Mouse (Mus musculus): ENCODE measurements around the gene Sowahc. TPM values are rescaled to one million over a fixed set of nuclear protein-coding genes. Genes with fewer than 3 reads are reported as not detected.

Gene Sowahc
- total RNA-seq (2014; fragmentation: Nextera tagmentation) (1.5 and 1.8 TPM in 2 replicates), total RNA-seq (2017) (1.7 and 2.1 TPM in 2 replicates), polyA plus RNA-seq (2012) (0.24 and 0.36 TPM in 2 replicates)

GRCm38 (mm10) chr10:59221473-59222270 is at the start of gene Sowahc, which contains the start of gene Sept10:
Gene Sowahc, plus strand, starts transcription at chr10:59221953.
Gene Sept10, minus strand, starts transcription at chr10:59221847.
- H3K27me3 ChIP-seq (ENCODE audit: insufficient read depth, low read length), result no peaks in the 10 kb centered on the region
- no peak for TF ChIP-seq TAL1 (conservative IDR thresholded peaks at IDR 0.05; ENCODE audit: low read depth, low read length)
- no peak for TF ChIP-seq GATA1 (IDR thresholded peaks at IDR 0.05; ENCODE audit: borderline replicate concordance, low read length)
- H3K4me3 ChIP-seq (ENCODE audit: low read depth, low read length), result peak within 1 kb of the TSS; percentile 74
- peaks cover 11% of the 10 kb centered on the region for H3K4me1 ChIP-seq (ENCODE audit: insufficient read depth, low read depth, low read length)
- peaks cover 8% of the 10 kb centered on the region for H3K36me3 ChIP-seq (replicated peaks)
- peak; percentile 68 for DNase-seq (ENCODE audit: low spot score)
- peak; percentile 78 for ATAC-seq (ENCODE audit: extremely low read depth, insufficient number of reproducible peaks, low FRiP score, poor library complexity, severe bottlenecking)
- H3K9me3 ChIP-seq (replicated peaks), result 0 out of 2 replicates have a peak, but pooled peaks cover 3% of the 10 kb centered on the region

GRCm38 (mm10) chr10:59172539-59172938 is 49.2 kb upstream of the Sowahc start:
- H3K4me3 ChIP-seq (ENCODE audit: low read depth, low read length), result no peak overlapping the region
- no peak for ATAC-seq (ENCODE audit: extremely low read depth, insufficient number of reproducible peaks, low FRiP score, poor library complexity, severe bottlenecking)
- DNase-seq (ENCODE audit: low spot score), result no peak
- peaks cover 11% of the 10 kb centered on the region for H3K4me1 ChIP-seq (ENCODE audit: insufficient read depth, low read depth, low read length)
- no peaks in the 10 kb centered on the region for H3K9me3 ChIP-seq (replicated peaks)
- H3K36me3 ChIP-seq (replicated peaks), result peaks cover 7% of the 10 kb centered on the region
- no peak for TF ChIP-seq GATA2 (IDR thresholded peaks at IDR 0.05; ENCODE audit: borderline replicate concordance, low read depth, low read length)
- no peak for TF ChIP-seq TAL1 (conservative IDR thresholded peaks at IDR 0.05; ENCODE audit: low read depth, low read length)
- no peak for TF ChIP-seq GATA1 (IDR thresholded peaks at IDR 0.05; ENCODE audit: borderline replicate concordance, low read length)
- TF ChIP-seq POLR2AphosphoS5 (IDR thresholded peaks at IDR 0.05; ENCODE audit: insufficient replicate concordance, low read depth, low read length), result no peak
- no peak for TF ChIP-seq CTCF (IDR thresholded peaks at IDR 0.05; ENCODE audit: low read depth, low read length)
- no peaks in the 10 kb centered on the region for H3K27me3 ChIP-seq (ENCODE audit: insufficient read depth, low read length)

GRCm38 (mm10) chr10:59179620-59180019 is 42.1 kb upstream of the Sowahc start:
- DNase-seq (ENCODE audit: low spot score) (no peak), ATAC-seq (ENCODE audit: extremely low read depth, insufficient number of reproducible peaks, low FRiP score, poor library complexity, severe bottlenecking) (no peak)
- Histone ChIP-seq H3K4me3 (ENCODE audit: low read depth, low read length) (no peak overlapping the region), H3K9me3 (replicated peaks) (no peaks in the 10 kb centered on the region), H3K4me1 (ENCODE audit: insufficient read depth, low read depth, low read length) (no peaks in the 10 kb centered on the region), H3K27me3 (ENCODE audit: insufficient read depth, low read length) (no peaks in the 10 kb centered on the region), H3K36me3 (replicated peaks) (peaks cover 8% of the 10 kb centered on the region)
- TF ChIP-seq GATA2 (IDR thresholded peaks at IDR 0.05; ENCODE audit: borderline replicate concordance, low read depth, low read length) (no peak), POLR2AphosphoS5 (IDR thresholded peaks at IDR 0.05; ENCODE audit: insufficient replicate concordance, low read depth, low read length) (no peak), TAL1 (conservative IDR thresholded peaks at IDR 0.05; ENCODE audit: low read depth, low read length) (no peak), GATA1 (IDR thresholded peaks at IDR 0.05; ENCODE audit: borderline replicate concordance, low read length) (no peak), CTCF (IDR thresholded peaks at IDR 0.05; ENCODE audit: low read depth, low read length) (no peak)

- Histone ChIP-seq H3K4me3 (ENCODE audit: low read depth, low read length) (no peak overlapping the region), H3K4me1 (ENCODE audit: insufficient read depth, low read depth, low read length) (no peaks in the 10 kb centered on the region), H3K36me3 (replicated peaks) (peaks cover 8% of the 10 kb centered on the region), H3K9me3 (replicated peaks) (no peaks in the 10 kb centered on the region), H3K27me3 (ENCODE audit: insufficient read depth, low read length) (no peaks in the 10 kb centered on the region)
- DNase-seq (ENCODE audit: low spot score) (no peak), ATAC-seq (ENCODE audit: extremely low read depth, insufficient number of reproducible peaks, low FRiP score, poor library complexity, severe bottlenecking) (no peak)
- TF ChIP-seq POLR2AphosphoS5 (IDR thresholded peaks at IDR 0.05; ENCODE audit: insufficient replicate concordance, low read depth, low read length) (no peak), CTCF (IDR thresholded peaks at IDR 0.05; ENCODE audit: low read depth, low read length) (no peak), GATA2 (IDR thresholded peaks at IDR 0.05; ENCODE audit: borderline replicate concordance, low read depth, low read length) (no peak), TAL1 (conservative IDR thresholded peaks at IDR 0.05; ENCODE audit: low read depth, low read length) (no peak), GATA1 (IDR thresholded peaks at IDR 0.05; ENCODE audit: borderline replicate concordance, low read length) (no peak)
Observed at GRCm38 (mm10) chr10:59182306-59182705, 39.4 kb upstream of the Sowahc start.

- TF ChIP-seq TAL1 (conservative IDR thresholded peaks at IDR 0.05; ENCODE audit: low read depth, low read length), result no peak
- TF ChIP-seq GATA2 (IDR thresholded peaks at IDR 0.05; ENCODE audit: borderline replicate concordance, low read depth, low read length), result no peak
- no peak for TF ChIP-seq CTCF (IDR thresholded peaks at IDR 0.05; ENCODE audit: low read depth, low read length)
- TF ChIP-seq POLR2AphosphoS5 (IDR thresholded peaks at IDR 0.05; ENCODE audit: insufficient replicate concordance, low read depth, low read length), result no peak
- TF ChIP-seq GATA1 (IDR thresholded peaks at IDR 0.05; ENCODE audit: borderline replicate concordance, low read length), result no peak
- Histone ChIP-seq H3K9me3 (replicated peaks) (no peaks in the 10 kb centered on the region), H3K27me3 (ENCODE audit: insufficient read depth, low read length) (no peaks in the 10 kb centered on the region), H3K36me3 (replicated peaks) (peaks cover 13% of the 10 kb centered on the region), H3K4me3 (ENCODE audit: low read depth, low read length) (no peak overlapping the region), H3K4me1 (ENCODE audit: insufficient read depth, low read depth, low read length) (no peaks in the 10 kb centered on the region)
- no peak for ATAC-seq (ENCODE audit: extremely low read depth, insufficient number of reproducible peaks, low FRiP score, poor library complexity, severe bottlenecking)
- DNase-seq (ENCODE audit: low spot score), result no peak
Observed at GRCm38 (mm10) chr10:59194891-59195290, 26.9 kb upstream of the Sowahc start.

GRCm38 (mm10) chr10:59196763-59197162 is 25.0 kb upstream of the Sowahc start:
- DNase-seq (ENCODE audit: low spot score) (no peak), ATAC-seq (ENCODE audit: extremely low read depth, insufficient number of reproducible peaks, low FRiP score, poor library complexity, severe bottlenecking) (no peak)
- no peaks in the 10 kb centered on the region for H3K4me1 ChIP-seq (ENCODE audit: insufficient read depth, low read depth, low read length)
- H3K4me3 ChIP-seq (ENCODE audit: low read depth, low read length), result no peak overlapping the region
- TF ChIP-seq CTCF (IDR thresholded peaks at IDR 0.05; ENCODE audit: low read depth, low read length), result no peak
- TF ChIP-seq GATA1 (IDR thresholded peaks at IDR 0.05; ENCODE audit: borderline replicate concordance, low read length), result no peak
- TF ChIP-seq TAL1 (conservative IDR thresholded peaks at IDR 0.05; ENCODE audit: low read depth, low read length), result no peak
- no peak for TF ChIP-seq POLR2AphosphoS5 (IDR thresholded peaks at IDR 0.05; ENCODE audit: insufficient replicate concordance, low read depth, low read length)
- TF ChIP-seq GATA2 (IDR thresholded peaks at IDR 0.05; ENCODE audit: borderline replicate concordance, low read depth, low read length), result no peak
- H3K36me3 ChIP-seq (replicated peaks), result no peaks in the 10 kb centered on the region
- H3K9me3 ChIP-seq (replicated peaks), result no peaks in the 10 kb centered on the region
- no peaks in the 10 kb centered on the region for H3K27me3 ChIP-seq (ENCODE audit: insufficient read depth, low read length)
